Mouse (Mus musculus): ENCODE data around the gene Apol7b.
A peak's percentile ranks its signal among the peaks of the same experiment; 100 is the strongest.

Gene Apol7b

DNA sequence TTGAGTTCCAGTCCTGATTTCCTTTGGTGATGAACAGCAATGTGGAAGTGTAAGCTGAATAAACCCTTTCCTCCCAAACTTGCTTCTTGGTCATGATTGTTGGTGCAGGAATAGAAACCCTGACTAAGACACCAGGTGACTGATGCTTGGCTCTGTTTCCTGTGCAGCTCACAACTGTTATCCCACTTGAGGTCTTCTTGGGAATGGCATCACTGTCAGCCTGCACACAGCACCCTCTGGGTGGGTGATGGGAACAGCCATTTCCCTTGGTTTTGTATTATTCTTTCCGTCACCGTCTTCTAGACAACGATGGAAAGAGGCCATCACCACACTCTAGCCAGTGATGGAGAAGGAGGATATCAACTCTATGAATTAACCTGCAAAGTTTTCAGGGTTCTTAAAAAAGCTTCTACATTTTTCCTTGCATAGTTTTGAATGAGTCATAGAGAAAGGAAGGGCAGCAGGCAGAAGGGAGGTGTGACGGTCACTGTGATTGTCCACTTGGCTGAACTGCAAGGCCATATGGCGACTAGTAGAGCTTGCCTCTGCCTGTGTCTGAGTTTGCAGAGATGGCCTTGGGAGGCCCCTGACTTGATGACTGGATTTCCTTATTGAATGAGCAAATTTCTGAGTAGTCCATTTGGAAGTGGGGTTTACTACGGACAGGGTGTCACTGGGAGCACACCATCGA lies 62.8 kb downstream of the Apol7b start:
- no peak for DNase-seq (ENCODE audit: low spot score in 2 of 2)

DNA sequence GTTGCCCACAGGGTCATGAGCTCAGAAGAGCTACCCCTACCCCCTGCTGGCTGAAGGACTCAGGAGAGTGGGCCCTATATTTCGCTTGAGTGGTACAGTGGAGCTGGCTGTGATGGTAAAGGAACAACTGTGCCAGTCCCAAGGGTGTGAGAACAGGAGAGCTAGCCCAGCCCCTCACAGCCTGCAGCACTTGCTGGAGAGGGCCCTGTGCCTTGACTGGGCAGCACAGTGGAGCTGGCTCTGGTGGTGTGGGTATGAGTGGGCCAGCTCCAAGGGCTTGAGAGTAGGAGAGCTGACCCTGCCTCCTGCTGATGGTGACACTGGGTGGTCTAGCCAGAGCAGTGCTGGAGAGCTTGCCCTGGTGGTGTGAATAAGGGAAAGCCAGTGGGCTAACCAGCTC lies 64.4 kb downstream of the Apol7b start:
- DNase-seq (ENCODE audit: low spot score in 2 of 2), result no peak

DNA sequence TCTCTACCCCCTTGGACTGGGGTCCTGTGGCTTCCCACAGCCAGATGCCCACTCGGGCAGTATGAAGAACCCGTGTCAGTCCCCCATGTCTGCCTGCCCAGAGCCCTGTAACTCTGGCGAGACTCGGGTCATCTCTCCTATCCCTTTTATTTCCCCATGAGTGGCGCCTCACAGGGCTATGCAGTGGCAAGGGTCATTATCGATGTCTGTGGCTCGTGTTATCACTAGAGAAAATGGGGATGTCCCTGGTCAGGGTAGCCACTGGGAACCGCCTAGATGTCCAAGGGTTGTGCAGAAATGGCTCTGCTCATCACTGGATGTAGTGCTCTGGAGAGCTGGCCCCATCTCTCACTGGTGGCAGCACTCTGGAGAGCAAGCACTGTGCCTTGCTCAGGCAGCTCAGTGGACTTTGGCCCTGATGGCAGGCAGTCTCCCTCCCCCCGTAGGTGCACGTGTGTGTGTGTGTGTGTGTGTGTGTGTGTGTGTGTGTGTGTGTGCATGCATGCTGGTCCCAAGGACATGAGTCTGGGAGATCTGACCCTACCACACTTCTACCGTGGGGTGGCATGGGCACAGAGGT lies 64.9 kb downstream of the Apol7b start:
- DNase-seq (ENCODE audit: low spot score in 2 of 2), result no peak

DNA sequence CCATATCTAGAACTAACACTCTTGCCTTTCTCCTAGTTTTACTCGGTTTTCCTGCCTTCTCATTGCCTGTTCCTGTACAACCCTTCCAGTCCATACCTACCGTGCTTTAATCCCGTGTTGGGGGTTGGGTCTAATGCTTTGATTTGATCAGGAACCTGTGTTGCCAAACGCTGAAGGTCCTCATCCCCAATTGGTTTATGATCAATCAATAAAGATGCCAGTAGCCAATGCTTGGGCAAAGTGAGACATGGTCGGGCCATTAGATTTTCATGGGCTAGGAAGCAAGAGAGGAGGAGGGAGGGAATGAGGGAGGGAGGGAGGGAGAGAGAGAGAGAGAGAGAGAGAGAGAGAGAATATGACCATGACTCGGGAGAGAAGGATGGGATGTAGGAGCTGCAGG lies 65.8 kb downstream of the Apol7b start:
- DNase-seq (ENCODE audit: low spot score in 2 of 2), result no peak

DNA sequence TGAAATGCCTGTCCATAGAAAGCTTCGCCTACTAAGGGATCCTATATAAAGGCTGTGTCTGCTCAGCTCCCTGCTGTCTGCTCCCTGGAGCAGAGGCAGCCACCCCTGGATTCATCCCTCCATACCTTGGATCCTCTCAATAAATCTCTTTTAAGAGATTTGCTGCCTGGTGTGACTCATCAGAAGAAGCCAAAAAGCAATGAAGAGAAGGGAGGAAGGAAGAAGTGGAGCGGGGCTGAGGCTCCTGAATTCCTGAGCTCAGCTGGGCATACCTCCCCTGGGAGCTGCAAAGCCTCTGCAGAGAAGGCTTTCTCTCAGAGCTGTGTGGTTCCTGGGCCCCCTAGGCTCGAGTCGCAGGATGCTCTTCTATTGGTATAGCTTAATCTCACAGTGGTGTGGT lies 67.4 kb downstream of the Apol7b start:
- DNase-seq (ENCODE audit: low spot score in 2 of 2), result no peak

DNA sequence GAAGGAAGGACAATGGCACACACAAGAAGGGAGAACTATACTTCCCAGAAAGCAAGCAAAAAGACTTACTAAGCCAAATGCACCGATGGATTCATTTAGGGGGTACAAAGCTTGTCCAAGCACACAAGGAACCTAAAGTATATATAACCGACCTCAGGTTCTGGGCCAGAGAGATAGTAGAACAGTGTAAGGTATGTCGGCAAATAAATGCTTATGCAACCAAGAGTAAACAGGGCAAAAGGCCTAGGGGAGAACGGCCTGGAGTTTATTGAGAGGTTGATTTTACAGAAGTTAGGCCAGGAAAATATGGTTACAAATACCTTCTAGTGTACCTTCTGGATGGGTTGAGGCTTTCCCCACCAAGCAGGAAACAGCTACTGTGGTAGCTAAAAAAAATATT lies 69.9 kb downstream of the Apol7b start:
- no peak for DNase-seq (ENCODE audit: low spot score in 2 of 2)

DNA sequence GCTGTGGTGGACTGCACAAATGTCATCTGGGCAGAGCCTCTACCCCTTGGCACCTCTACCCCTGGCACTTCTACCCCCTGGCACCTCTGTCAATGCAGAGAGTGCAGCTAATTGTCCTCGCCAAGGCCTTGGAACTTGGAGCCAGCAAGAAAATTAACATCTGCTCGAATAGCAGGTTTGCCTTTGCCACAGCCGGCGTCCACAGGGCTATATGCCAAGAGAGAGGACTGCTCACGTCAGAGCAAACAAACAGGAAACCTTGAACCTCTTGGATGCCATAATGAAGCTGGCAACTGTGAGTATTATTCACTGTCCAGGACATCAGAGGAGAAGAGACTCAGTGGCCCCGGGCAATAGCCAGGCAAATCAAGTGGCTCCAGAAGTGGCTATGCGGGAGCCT lies 70.4 kb downstream of the Apol7b start:
- peak in 1 of 2 experiments; percentile 44 for DNase-seq (ENCODE audit: low spot score in 2 of 2)
